Mouse (Mus musculus): ENCODE results near the gene Mybphl. TPM values are rescaled to one million over a fixed set of nuclear protein-coding genes. Genes with fewer than 3 reads are reported as not detected.

Gene Mybphl
- polyA plus RNA-seq, 1 experiment: not detected

DNA sequence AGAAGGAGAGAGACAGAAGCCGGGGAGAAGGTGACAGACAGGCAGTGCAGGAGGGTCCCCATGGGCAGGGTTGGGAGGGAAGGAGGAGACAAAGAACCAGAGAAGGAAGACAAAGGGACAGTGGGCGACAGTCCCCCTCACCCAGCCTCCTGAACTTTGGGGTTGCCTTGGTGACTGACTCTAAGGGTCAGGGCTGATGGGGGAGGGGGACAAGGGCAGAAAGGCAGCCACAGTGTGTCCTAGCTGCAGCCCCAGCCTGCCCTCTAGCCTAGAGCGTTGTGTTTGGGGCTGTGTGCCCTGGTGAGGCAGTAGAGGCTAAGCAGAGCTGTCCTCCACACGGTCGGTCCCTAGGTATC, 45.6 kb downstream of the Mybphl start:
- H3K79me2 ChIP-seq (ENCODE audit: control insufficient read depth, insufficient read depth): no peaks in the 10 kb centered on the region
- H3K4me2 ChIP-seq (ENCODE audit: low read depth): no peak overlapping the region
- no peaks in the 10 kb centered on the region for H3K36me3 ChIP-seq (ENCODE audit: control insufficient read depth, insufficient read depth)
- H3ac ChIP-seq (ENCODE audit: control insufficient read depth, insufficient read length): no peak overlapping the region
- H3K4me3 ChIP-seq: no peak overlapping the region
- no peak for TF ChIP-seq USF1 (IDR thresholded peaks at IDR 0.05; ENCODE audit: low read depth)
- H3K27me3 ChIP-seq (ENCODE audit: control insufficient read depth, insufficient read depth, insufficient read length): peaks cover 69% of the 10 kb centered on the region

DNA sequence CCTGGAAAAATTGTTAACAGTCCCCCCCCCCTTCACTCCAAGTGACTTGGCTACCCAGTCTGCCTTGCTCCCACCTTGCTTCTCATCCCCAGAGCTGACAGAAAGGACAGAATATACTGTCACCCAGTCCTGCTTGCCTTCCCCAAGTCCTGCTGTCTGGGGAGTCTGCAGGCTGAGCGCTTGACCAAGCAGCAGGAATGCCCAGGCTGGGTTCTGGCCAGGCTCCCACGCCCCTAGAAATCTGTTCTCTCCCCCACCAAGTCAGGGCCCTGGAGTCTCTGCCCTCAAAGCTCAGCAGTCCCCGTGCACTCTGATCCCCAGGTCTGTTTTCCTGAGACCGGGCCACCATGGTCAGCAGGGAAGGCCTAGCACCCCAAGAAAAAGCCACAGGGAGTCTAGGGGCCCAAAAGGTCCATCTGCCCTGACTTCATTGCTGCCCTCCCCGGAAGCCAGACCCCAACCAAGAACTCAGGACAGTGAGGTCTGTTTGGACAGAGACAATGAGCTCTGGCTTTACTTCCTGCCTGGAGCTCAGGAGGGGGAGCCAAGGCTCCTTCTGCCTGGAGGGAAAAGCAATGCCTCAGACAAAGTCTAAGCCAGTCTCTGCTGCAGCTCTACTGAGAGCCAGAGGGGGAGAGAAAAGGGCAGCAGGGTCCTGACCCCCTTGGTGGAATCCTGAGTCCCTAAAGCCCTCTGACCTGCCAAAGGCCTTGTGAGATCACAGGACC, 46.5 kb downstream of the Mybphl start:
- TF ChIP-seq REST (IDR thresholded peaks at IDR 0.05; ENCODE audit: insufficient read depth, insufficient read length): no peak
- TF ChIP-seq CEBPB (IDR thresholded peaks at IDR 0.05; ENCODE audit: insufficient read depth, poor library complexity, severe bottlenecking): no peak
- no peak for TF ChIP-seq USF1 (IDR thresholded peaks at IDR 0.05; ENCODE audit: low read depth)
- TF ChIP-seq TCF12 (IDR thresholded peaks at IDR 0.05; ENCODE audit: insufficient read depth, poor library complexity, severe bottlenecking): no peak
- no peak for TF ChIP-seq TCF3 (IDR thresholded peaks at IDR 0.05; ENCODE audit: insufficient read length, low read depth)
- TF ChIP-seq E2F4 (IDR thresholded peaks at IDR 0.05; ENCODE audit: insufficient read depth): no peak
- no peak for TF ChIP-seq MYOG (IDR thresholded peaks at IDR 0.05; ENCODE audit: control insufficient read depth in 1 of 3, insufficient read depth in 1 of 3, insufficient read length in 2 of 3, low read depth in 2 of 3)
- TF ChIP-seq POLR2A (IDR thresholded peaks at IDR 0.05; ENCODE audit: insufficient read length, low read depth): no peak
- no peak for TF ChIP-seq MAX (IDR thresholded peaks at IDR 0.05; ENCODE audit: low read depth)
- no peak for TF ChIP-seq SRF (IDR thresholded peaks at IDR 0.05; ENCODE audit: control insufficient read depth, insufficient read length, low read depth)
- no peak for TF ChIP-seq MYOD1 (IDR thresholded peaks at IDR 0.05; ENCODE audit: control insufficient read depth in 1 of 3, insufficient read length in 2 of 3, low read depth in 2 of 3)
- TF ChIP-seq POLR2AphosphoS2 (IDR thresholded peaks at IDR 0.05; ENCODE audit: insufficient read length, low read depth): no peak
- Histone ChIP-seq H3K4me3 (no peak overlapping the region), H3ac (ENCODE audit: control insufficient read depth, insufficient read length) (no peak overlapping the region), H3K36me3 (ENCODE audit: control insufficient read depth, insufficient read depth) (no peaks in the 10 kb centered on the region), H3K27me3 (ENCODE audit: control insufficient read depth, insufficient read depth, insufficient read length) (peaks cover 68% of the 10 kb centered on the region), H3K4me2 (ENCODE audit: low read depth) (no peak overlapping the region), H3K79me2 (ENCODE audit: control insufficient read depth, insufficient read depth) (no peaks in the 10 kb centered on the region)

DNA sequence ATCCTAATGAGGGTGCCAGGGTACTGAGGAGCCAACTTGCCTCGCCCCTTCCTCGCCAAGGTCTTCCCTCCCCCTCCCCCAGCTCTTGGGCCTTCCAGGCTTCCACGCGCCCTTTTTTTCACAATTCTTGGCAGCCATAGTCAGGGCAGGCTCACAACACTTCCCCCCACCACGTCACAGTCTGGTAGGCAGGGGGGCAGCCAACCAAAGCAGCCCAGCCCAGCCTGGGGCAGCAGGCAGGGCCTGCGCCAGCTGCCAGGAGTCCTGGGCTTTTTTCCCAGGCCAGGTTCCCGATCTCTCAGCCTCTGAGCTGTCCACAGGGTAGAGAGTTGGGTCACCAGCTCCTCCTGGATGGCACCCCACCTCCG, 47.0 kb downstream of the Mybphl start:
- no peak overlapping the region for H3K4me3 ChIP-seq
- H3K4me2 ChIP-seq (ENCODE audit: low read depth): no peak overlapping the region
- H3K27me3 ChIP-seq (ENCODE audit: control insufficient read depth, insufficient read depth, insufficient read length): peaks cover 68% of the 10 kb centered on the region
- no peaks in the 10 kb centered on the region for H3K36me3 ChIP-seq (ENCODE audit: control insufficient read depth, insufficient read depth)
- no peak overlapping the region for H3ac ChIP-seq (ENCODE audit: control insufficient read depth, insufficient read length)
- TF ChIP-seq TCF12 (IDR thresholded peaks at IDR 0.05; ENCODE audit: insufficient read depth, poor library complexity, severe bottlenecking): no peak
- TF ChIP-seq USF1 (IDR thresholded peaks at IDR 0.05; ENCODE audit: low read depth): no peak
- no peak for TF ChIP-seq MYOD1 (IDR thresholded peaks at IDR 0.05; ENCODE audit: control insufficient read depth in 1 of 3, insufficient read length in 2 of 3, low read depth in 2 of 3)
- no peak for TF ChIP-seq POLR2A (IDR thresholded peaks at IDR 0.05; ENCODE audit: insufficient read length, low read depth)
- TF ChIP-seq TCF3 (IDR thresholded peaks at IDR 0.05; ENCODE audit: insufficient read length, low read depth): no peak
- TF ChIP-seq CEBPB (IDR thresholded peaks at IDR 0.05; ENCODE audit: insufficient read depth, poor library complexity, severe bottlenecking): no peak
- TF ChIP-seq SRF (IDR thresholded peaks at IDR 0.05; ENCODE audit: control insufficient read depth, insufficient read length, low read depth): no peak
- no peak for TF ChIP-seq POLR2AphosphoS2 (IDR thresholded peaks at IDR 0.05; ENCODE audit: insufficient read length, low read depth)
- no peak for TF ChIP-seq E2F4 (IDR thresholded peaks at IDR 0.05; ENCODE audit: insufficient read depth)
- no peak for TF ChIP-seq REST (IDR thresholded peaks at IDR 0.05; ENCODE audit: insufficient read depth, insufficient read length)
- TF ChIP-seq MAX (IDR thresholded peaks at IDR 0.05; ENCODE audit: low read depth): no peak
- no peak for TF ChIP-seq MYOG (IDR thresholded peaks at IDR 0.05; ENCODE audit: control insufficient read depth in 1 of 3, insufficient read depth in 1 of 3, insufficient read length in 2 of 3, low read depth in 2 of 3)
- no peaks in the 10 kb centered on the region for H3K79me2 ChIP-seq (ENCODE audit: control insufficient read depth, insufficient read depth)

DNA sequence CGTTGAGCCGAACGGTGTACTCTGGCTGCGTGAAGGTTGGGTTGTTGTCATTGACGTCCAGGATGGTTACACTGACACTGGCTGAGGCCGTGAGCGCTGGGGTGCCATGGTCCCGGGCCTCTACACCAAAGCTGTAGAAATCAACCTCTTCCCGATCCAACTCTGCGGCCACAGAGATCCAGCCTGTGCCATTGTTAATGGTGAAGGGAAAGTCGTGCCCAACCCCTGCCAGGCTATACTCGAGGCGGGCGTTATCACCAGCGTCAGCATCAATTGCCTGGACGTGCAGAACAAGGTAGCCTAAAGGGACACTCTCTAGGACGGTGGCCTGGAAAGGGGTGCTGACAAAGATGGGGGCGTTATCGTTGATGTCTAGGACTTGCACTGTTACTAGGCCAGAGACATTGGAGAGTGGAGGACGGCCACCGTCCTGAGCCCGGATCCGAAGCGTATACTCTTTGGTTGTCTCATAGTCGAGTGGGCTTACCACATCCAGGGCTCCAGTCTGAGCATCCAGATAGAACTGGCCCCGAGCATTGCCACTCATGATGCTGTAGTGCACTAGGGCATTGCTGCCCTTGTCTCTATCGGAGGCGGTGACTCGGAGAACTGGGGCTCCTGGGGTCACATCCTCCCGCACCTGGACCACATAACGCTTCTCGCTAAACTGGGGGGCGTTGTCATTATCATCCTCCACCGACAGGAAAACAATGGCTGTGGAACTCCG, 49.1 kb downstream of the Mybphl start:
- Histone ChIP-seq H3K79me2 (ENCODE audit: control insufficient read depth, insufficient read depth) (no peaks in the 10 kb centered on the region), H3K4me2 (ENCODE audit: low read depth) (no peak overlapping the region), H3ac (ENCODE audit: control insufficient read depth, insufficient read length) (no peak overlapping the region), H3K27me3 (ENCODE audit: control insufficient read depth, insufficient read depth, insufficient read length) (peaks cover 65% of the 10 kb centered on the region), H3K4me3 (no peak overlapping the region), H3K36me3 (ENCODE audit: control insufficient read depth, insufficient read depth) (no peaks in the 10 kb centered on the region)
- TF ChIP-seq TCF3 (IDR thresholded peaks at IDR 0.05; ENCODE audit: insufficient read length, low read depth) (no peak), SRF (IDR thresholded peaks at IDR 0.05; ENCODE audit: control insufficient read depth, insufficient read length, low read depth) (no peak), POLR2A (IDR thresholded peaks at IDR 0.05; ENCODE audit: insufficient read length, low read depth) (no peak), CEBPB (IDR thresholded peaks at IDR 0.05; ENCODE audit: insufficient read depth, poor library complexity, severe bottlenecking) (no peak), MYOG (IDR thresholded peaks at IDR 0.05; ENCODE audit: control insufficient read depth in 1 of 3, insufficient read depth in 1 of 3, insufficient read length in 2 of 3, low read depth in 2 of 3) (no peak), MYOD1 (IDR thresholded peaks at IDR 0.05; ENCODE audit: control insufficient read depth in 1 of 3, insufficient read length in 2 of 3, low read depth in 2 of 3) (no peak), POLR2AphosphoS2 (IDR thresholded peaks at IDR 0.05; ENCODE audit: insufficient read length, low read depth) (no peak), E2F4 (IDR thresholded peaks at IDR 0.05; ENCODE audit: insufficient read depth) (no peak), USF1 (IDR thresholded peaks at IDR 0.05; ENCODE audit: low read depth) (no peak), REST (IDR thresholded peaks at IDR 0.05; ENCODE audit: insufficient read depth, insufficient read length) (no peak), MAX (IDR thresholded peaks at IDR 0.05; ENCODE audit: low read depth) (no peak), TCF12 (IDR thresholded peaks at IDR 0.05; ENCODE audit: insufficient read depth, poor library complexity, severe bottlenecking) (no peak)

Measured in myocyte (in vitro differentiated cells).